Mouse (Mus musculus) cortical plate, adult 2 months (tissue): ENCODE data around the gene Tm6sf2. TPM values are rescaled to one million over a fixed set of nuclear protein-coding genes. Genes with fewer than 3 reads are reported as not detected.
A peak's percentile ranks its signal among the peaks of the same experiment; 100 is the strongest.

Source experiments
- H3K27ac ChIP-seq: fragments of 200-500 bp; 2 replicates; pipeline ENCODE4 v1.5.1; 2012; ENCODE audit warnings: low read length, control low read depth, inconsistent platforms; ENCODE audit not compliant: insufficient read depth
- H3K4me1 ChIP-seq: fragments of 200-500 bp; 2 replicates; pipeline ENCODE4 v1.6.1; 2011; ENCODE audit warnings: low read length; ENCODE audit not compliant: control insufficient read depth, insufficient read depth
- H3K4me3 ChIP-seq: fragments of 200-500 bp; 2 replicates; pipeline ENCODE4 v1.5.1; 2011; ENCODE audit warnings: mild to moderate bottlenecking, low read length, control low read depth; ENCODE audit not compliant: insufficient read depth
- CTCF ChIP-seq: fragments of 200-500 bp; IDR thresholded peaks from 2 replicates; pipeline ENCODE4 v1.5.1; 2011; ENCODE audit warnings: mild to moderate bottlenecking, control low read depth, low read length; ENCODE audit not compliant: insufficient read depth; ENCODE audit errors: extremely low read depth
- POLR2A ChIP-seq: fragments of 200-500 bp; IDR thresholded peaks from 2 replicates; pipeline ENCODE4 v1.6.1; 2011; ENCODE audit warnings: mild to moderate bottlenecking, low read length, control low read depth; ENCODE audit not compliant: insufficient read depth; ENCODE audit errors: extremely low read depth
- polyA plus RNA-seq: library from polyadenylated mRNA; depleted of rRNA; stranded (reverse); fragments of >200 nt; gene quantifications from 2 replicates; pipeline ENCODE4 v1.2.3, GENCODE M21; 2012; rRNA removed

Tm6sf2 gene
- polyA plus RNA-seq, 1 experiment: 6.4 TPM

DNA sequence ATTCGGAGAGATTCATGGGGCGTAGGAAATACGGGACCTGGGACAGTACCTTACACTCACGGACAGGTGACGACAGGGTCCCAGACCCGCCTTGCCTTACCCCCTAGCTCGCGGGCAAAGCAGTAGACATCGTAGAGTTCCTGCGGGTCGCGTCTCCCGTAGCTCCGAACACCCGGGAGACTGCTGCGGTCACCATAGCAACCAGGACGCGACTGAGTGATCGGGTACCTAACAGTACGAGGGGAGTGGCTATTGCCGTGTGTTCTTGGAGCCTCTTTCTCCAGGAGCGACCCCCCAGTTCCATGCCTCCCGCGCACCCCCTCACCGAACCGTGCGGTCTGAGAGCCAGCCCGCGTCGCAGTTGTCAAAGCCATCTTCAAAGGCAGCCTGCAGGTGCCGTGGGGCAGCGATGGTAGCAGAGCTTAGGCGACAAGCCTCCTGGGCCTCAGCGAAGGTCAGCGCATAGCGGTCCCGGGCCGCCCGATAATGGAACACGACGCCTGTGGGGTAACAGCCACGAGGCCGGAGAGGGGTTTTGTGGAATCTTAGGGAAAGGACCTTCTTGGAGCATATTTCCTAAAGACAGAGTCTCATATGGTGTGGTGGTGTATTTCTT, 39.8 kb downstream of the Tm6sf2 start:
- Histone ChIP-seq H3K4me3 (no peak overlapping the region), H3K27ac (no peak overlapping the region; the same call in 1 of the 2 replicates), H3K4me1 (peaks cover 21% of the 10 kb centered on the region)
- TF ChIP-seq POLR2A: no peak
- TF ChIP-seq CTCF: no peak

GRCm38 (mm10) chr8:70114488-70114887, 41.8 kb downstream of the Tm6sf2 start:
- TF ChIP-seq CTCF: no peak
- TF ChIP-seq POLR2A: no peak
- peaks cover 19% of the 10 kb centered on the region for H3K4me1 ChIP-seq
- no peak overlapping the region for H3K4me3 ChIP-seq
- no peak overlapping the region for H3K27ac ChIP-seq

- H3K4me1 ChIP-seq: peaks cover 16% of the 10 kb centered on the region
- H3K4me3 ChIP-seq: no peak overlapping the region
- TF ChIP-seq POLR2A: no peak
- TF ChIP-seq CTCF: no peak
- H3K27ac ChIP-seq: no peak overlapping the region
These were observed 42.2 kb downstream of the Tm6sf2 start for GRCm38 (mm10) chr8:70114892-70115291.

DNA sequence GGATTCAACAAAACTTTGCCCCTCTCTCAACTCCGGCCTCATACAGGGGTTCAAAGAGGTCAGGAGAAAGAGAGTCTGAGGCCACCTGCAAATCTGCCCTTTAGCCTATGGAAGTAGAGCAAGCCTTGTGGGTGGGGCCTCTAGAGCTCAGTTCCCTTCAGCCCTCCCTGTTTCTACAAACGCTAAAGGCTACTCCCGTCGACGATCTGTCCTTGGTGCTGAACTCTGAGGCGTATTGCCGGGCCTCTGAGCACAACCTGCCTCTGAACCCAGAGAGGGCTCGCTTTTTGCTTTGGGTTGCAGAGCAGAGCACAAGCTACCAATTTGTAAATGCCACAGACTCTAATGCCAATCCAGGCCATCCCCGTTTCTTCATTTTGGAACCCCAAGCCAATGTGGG, 44.9 kb downstream of the Tm6sf2 start:
- TF ChIP-seq CTCF: no peak
- no peak for TF ChIP-seq POLR2A
- Histone ChIP-seq H3K27ac (no peak overlapping the region), H3K4me3 (peak overlapping the region; percentile 62; the same call in 1 of the 2 replicates), H3K4me1 (peaks cover 15% of the 10 kb centered on the region)

- peak overlapping the region; percentile 38 for H3K27ac ChIP-seq
- TF ChIP-seq CTCF: no peak
- peak; percentile 68 for TF ChIP-seq POLR2A
- peaks cover 10% of the 10 kb centered on the region for H3K4me1 ChIP-seq
- H3K4me3 ChIP-seq: peak overlapping the region; percentile 62
These were observed 46.3 kb downstream of the Tm6sf2 start for GRCm38 (mm10) chr8:70118726-70119700.

GRCm38 (mm10) chr8:70120667-70121066, 47.9 kb downstream of the Tm6sf2 start, which contains the start of gene Ncan:
TSS of gene Ncan (minus strand) at chr8:70120873.
- Histone ChIP-seq H3K4me3 (peak within 1 kb of the TSS; percentile 62), H3K4me1 (peaks cover 12% of the 10 kb centered on the region), H3K27ac (peak within 1 kb of the TSS; percentile 38)
- TF ChIP-seq POLR2A (peak; percentile 100), CTCF (no peak)

DNA sequence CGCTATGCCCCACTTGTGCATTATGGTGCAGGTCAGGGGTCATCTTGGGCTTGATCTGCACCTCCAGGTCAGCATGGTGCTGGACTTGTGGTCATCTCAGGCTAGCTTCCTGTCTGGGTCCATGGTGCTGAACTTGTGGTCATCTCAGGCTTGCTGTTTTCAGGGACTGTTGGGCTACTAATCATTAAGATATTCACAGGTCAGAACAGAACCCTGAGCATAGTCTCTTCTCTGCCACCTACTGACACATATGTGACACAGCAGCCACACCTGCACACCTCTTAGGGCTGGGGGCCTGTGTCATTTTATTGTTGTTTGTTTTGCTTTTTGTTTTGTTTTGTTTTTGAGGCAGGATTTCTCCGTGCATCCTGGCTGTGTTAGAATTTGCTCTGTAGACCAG, 50.1 kb downstream of the Tm6sf2 start:
- Histone ChIP-seq H3K4me3 (no peak overlapping the region), H3K27ac (no peak overlapping the region), H3K4me1 (peaks cover 2% of the 10 kb centered on the region; the same call in 1 of the 2 replicates)
- TF ChIP-seq POLR2A (no peak), CTCF (peak; percentile 50)

GRCm38 (mm10) chr8:70124992-70125391, 52.3 kb downstream of the Tm6sf2 start:
- Histone ChIP-seq H3K4me1 (peaks cover 2% of the 10 kb centered on the region; the same call in 1 of the 2 replicates), H3K4me3 (no peak overlapping the region), H3K27ac (no peak overlapping the region)
- TF ChIP-seq POLR2A (no peak), CTCF (no peak)

DNA sequence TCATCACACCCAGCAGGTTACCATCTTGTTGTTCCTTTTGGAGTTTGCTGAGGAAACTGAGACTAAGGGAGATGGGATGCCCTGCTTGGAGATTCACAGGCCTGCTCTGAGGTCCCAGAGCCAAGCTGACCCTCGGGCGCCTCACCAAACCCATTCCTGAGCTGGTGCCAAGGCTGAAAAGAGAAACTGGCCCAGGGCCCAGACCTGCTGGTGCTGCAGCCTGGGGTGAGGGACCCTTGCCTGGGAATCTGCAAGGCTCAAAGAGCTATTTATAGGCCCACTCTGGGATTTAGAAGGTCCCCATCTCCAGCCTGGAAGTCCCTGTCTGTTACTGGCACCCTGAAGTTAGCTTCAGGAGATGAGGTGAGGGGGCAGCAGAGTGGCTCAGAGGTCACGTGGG, 55.7 kb downstream of the Tm6sf2 start:
- TF ChIP-seq POLR2A (no peak), CTCF (no peak)
- H3K27ac ChIP-seq: peak overlapping the region; percentile 66
- peaks cover 5% of the 10 kb centered on the region for H3K4me1 ChIP-seq
- H3K4me3 ChIP-seq: no peak overlapping the region

DNA sequence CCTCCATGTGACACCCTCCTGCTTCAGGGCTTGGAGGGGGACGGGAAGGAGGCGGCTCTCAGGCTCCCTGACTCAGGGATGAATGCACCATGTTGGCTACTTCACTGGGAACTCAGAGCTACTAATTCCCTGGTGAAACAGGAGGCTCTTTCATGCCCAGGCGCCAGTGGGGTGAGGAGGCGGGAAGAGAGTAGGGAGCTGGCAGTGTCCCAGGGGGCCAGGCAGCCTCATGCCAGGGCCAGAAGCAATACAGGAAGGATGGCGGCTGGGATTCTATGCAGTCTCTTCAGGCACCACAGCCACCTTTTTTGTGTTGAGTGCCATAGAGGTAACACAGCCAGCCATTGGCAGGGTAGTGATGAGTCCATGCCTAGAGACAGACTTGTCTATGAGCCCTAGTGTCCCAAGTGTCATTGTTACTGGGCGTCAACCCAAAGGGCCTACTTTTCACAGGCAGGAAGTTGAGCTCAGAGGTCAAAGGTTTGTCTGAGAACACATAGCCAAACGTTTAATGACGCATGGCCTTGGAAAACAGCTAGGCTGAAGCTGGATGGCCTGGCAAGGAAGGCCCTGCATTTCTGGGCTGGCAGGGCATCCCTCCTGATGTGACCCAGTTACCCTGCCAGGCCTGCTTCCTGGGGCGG, 56.7 kb downstream of the Tm6sf2 start:
- Histone ChIP-seq H3K4me1 (peaks cover 5% of the 10 kb centered on the region), H3K4me3 (no peak overlapping the region), H3K27ac (peak overlapping the region; percentile 84; the same call in 1 of the 2 replicates)
- TF ChIP-seq POLR2A: no peak
- TF ChIP-seq CTCF: no peak

Other genes starting within 250 kb of the Tm6sf2 start
- 32.0 and 35.4 TPM in 2 replicates for gene Pbx4, start 240.4 kb upstream of the Tm6sf2 start, polyA plus RNA-seq
- gene Cilp2, start 185.2 kb upstream of the Tm6sf2 start, polyA plus RNA-seq: 0.89 and 1.4 TPM in 2 replicates
- 0.29 and 0.40 TPM in 2 replicates for gene Tssk6, start 170.7 kb upstream of the Tm6sf2 start, polyA plus RNA-seq
- gene Ndufa13, start 170.4 kb upstream of the Tm6sf2 start, polyA plus RNA-seq: 182 and 184 TPM in 2 replicates
- gene Yjefn3, start 170.2 kb upstream of the Tm6sf2 start, polyA plus RNA-seq: 34.2 and 35.7 TPM in 2 replicates
- gene Gatad2a, start 76.5 kb upstream of the Tm6sf2 start, polyA plus RNA-seq: 21.1 and 24.3 TPM in 2 replicates
- gene Mau2, start 30.2 kb upstream of the Tm6sf2 start, polyA plus RNA-seq: 80.5 and 86.1 TPM in 2 replicates
- 34.5 and 37.4 TPM in 2 replicates for gene Sugp1, start 30.1 kb upstream of the Tm6sf2 start, polyA plus RNA-seq
- gene Hapln4, start 10.5 kb downstream of the Tm6sf2 start, polyA plus RNA-seq: 65.4 and 69.9 TPM in 2 replicates
- 79.0 and 82.5 TPM in 2 replicates for gene Ncan, start 47.9 kb downstream of the Tm6sf2 start, polyA plus RNA-seq
- 22.5 and 25.2 TPM in 2 replicates for gene Nr2c2ap, start 58.4 kb downstream of the Tm6sf2 start, polyA plus RNA-seq
- gene Rfxank, start 66.2 kb downstream of the Tm6sf2 start, polyA plus RNA-seq: 18.0 and 18.5 TPM in 2 replicates
- 107 and 108 TPM in 2 replicates for gene Borcs8, start 66.6 kb downstream of the Tm6sf2 start, polyA plus RNA-seq
- 0.17 and 0.19 TPM in 2 replicates for gene Mef2b, start 66.8 kb downstream of the Tm6sf2 start, polyA plus RNA-seq
- gene Tmem161a, start 99.4 kb downstream of the Tm6sf2 start, polyA plus RNA-seq: 55.9 and 74.3 TPM in 2 replicates
- gene Slc25a42, start 139.4 kb downstream of the Tm6sf2 start, polyA plus RNA-seq: 55.9 and 56.8 TPM in 2 replicates
- 105 and 121 TPM in 2 replicates for gene Sugp2, start 161.3 kb downstream of the Tm6sf2 start, polyA plus RNA-seq
- gene Armc6, start 161.5 kb downstream of the Tm6sf2 start, polyA plus RNA-seq: 55.9 and 58.0 TPM in 2 replicates
- 11.6 and 22.6 TPM in 2 replicates for gene Homer3, start 209.9 kb downstream of the Tm6sf2 start, polyA plus RNA-seq
- gene Ddx49, start 229.6 kb downstream of the Tm6sf2 start, polyA plus RNA-seq: 48.4 and 52.2 TPM in 2 replicates
- gene Cope, start 229.6 kb downstream of the Tm6sf2 start, polyA plus RNA-seq: 232 and 238 TPM in 2 replicates
- gene Cers1, start 242.9 kb downstream of the Tm6sf2 start, polyA plus RNA-seq: 79.8 and 84.8 TPM in 2 replicates